Mouse (Mus musculus) kidney, adult 2 months (tissue): ENCODE data around the gene Plekhg2. TPM values are rescaled to one million over a fixed set of nuclear protein-coding genes. Genes with fewer than 3 reads are reported as not detected.

ENCODE experiments used
- DNase-seq: peaks from one replicate; pipeline ENCODE4 v3.0.0; 2021
- H3K27ac ChIP-seq: fragments of 200-500 bp; 2 replicates; pipeline ENCODE4 v1.5.1; 2012; ENCODE audit warnings: low read depth, low read length, control low read depth, inconsistent platforms; ENCODE audit not compliant: insufficient read depth
- H3K27me3 ChIP-seq: fragments of 200-500 bp; replicated peaks from 2 replicates; pipeline ENCODE4 v1.6.1; 2012; ENCODE audit warnings: mild to moderate bottlenecking, moderate library complexity, low read length, inconsistent platforms; ENCODE audit not compliant: control insufficient read depth, insufficient read depth
- H3K36me3 ChIP-seq: fragments of 200-500 bp; 2 replicates; pipeline ENCODE4 v1.6.1; 2012; ENCODE audit warnings: mild to moderate bottlenecking, moderate library complexity, low read length, inconsistent platforms; ENCODE audit not compliant: control insufficient read depth, insufficient read depth
- H3K4me1 ChIP-seq: fragments of 200-500 bp; 2 replicates; pipeline ENCODE4 v1.6.1; 2011; ENCODE audit warnings: low read length; ENCODE audit not compliant: control insufficient read depth, insufficient read depth
- H3K4me3 ChIP-seq: fragments of 200-500 bp; 2 replicates; pipeline ENCODE4 v1.5.1; 2011; ENCODE audit warnings: mild to moderate bottlenecking, low read depth, low read length, control low read depth; ENCODE audit not compliant: insufficient read depth
- CTCF ChIP-seq: fragments of 200-500 bp; conservative IDR thresholded peaks from 2 replicates; pipeline ENCODE4 v1.5.1; 2011; ENCODE audit warnings: low read depth, mild to moderate bottlenecking, control low read depth, low read length, moderate library complexity, mixed read lengths; ENCODE audit not compliant: insufficient read depth, insufficient read length
- POLR2A ChIP-seq: fragments of 200-500 bp; IDR thresholded peaks from one replicate; pipeline ENCODE4 v1.6.1; 2011; ENCODE audit warnings: low read depth, low read length, control low read depth
- WGBS: fragments of 180-500 bp; shearing (Covaris S2); methylation state at CpG from one replicate; pipeline ENCODE4 v1.1.7; 2018; 5-methylcytosine and 5-hydroxymethylcytosine counted together
- polyA plus RNA-seq: library from polyadenylated mRNA; depleted of rRNA; stranded (reverse); fragments of >200 nt; gene quantifications from 2 replicates; pipeline ENCODE4 v1.2.3, GENCODE M21; 2012; rRNA removed

Gene Plekhg2
- polyA plus RNA-seq: 13.5 and 14.6 TPM in 2 replicates

DNA sequence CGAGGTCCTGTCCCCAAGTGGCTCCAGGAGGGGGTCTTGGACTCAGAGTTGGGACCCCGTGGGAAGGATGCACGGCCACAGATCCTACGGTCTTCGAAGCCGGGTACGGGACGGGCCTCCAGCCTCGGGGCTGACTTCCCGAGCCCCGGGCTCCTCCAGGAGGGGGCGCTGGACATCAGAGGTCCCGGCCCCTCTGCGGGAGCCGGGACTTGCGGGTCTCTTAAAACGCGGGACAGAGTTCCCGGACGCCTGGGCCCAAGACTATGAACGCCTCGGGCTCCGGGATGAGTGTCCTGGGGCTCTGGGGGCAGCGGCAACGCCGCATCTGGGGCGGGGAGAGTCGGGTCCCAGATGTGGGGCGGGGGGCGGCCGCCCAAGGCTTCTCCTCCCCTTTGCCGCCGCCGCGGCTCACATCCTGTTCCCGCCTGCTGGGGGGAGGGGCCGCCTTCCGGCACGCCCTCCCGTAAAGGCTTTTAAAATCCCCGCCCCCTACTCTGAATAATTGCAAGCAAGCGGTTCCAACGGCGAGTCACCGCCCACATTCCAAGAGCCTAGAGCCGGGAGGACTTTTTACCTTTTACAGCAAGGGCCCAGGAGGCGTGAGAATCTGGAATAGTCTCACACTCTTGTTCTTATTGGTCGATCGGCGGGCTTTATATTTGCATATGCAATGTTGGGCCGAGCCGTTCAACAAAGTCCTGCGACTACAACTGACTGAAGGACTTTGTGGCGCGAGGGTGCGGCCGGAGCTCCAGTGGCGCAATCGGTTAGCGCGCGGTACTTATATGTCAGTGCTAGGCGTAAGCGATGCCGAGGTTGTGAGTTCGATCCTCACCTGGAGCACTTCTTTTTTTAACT is at the start of gene Plekhg2:
Gene Plekhg2 (minus strand): TSS at position 349 of the 858 bp plus-strand sequence.
- peak within 1 kb of the TSS; percentile 68 for H3K27ac ChIP-seq
- H3K27me3 ChIP-seq: no peaks in the 10 kb centered on the region
- TF ChIP-seq POLR2A: peak; percentile 44
- TF ChIP-seq CTCF: peak; percentile 34; the same call in 1 of the 2 replicates
- WGBS: under 1% methylated on average over 66 of the region's 66 CpGs
- peak; percentile 100 for DNase-seq
- peaks cover 3% of the 10 kb centered on the region; the same call in 1 of the 2 replicates for H3K36me3 ChIP-seq
- H3K4me3 ChIP-seq: peak within 1 kb of the TSS; percentile 54
- H3K4me1 ChIP-seq: peaks cover 5% of the 10 kb centered on the region; the same call in 1 of the 2 replicates

GRCm38 (mm10) chr7:28419416-28419815 is 47.0 kb upstream of the Plekhg2 start:
- TF ChIP-seq POLR2A: no peak
- no peak for TF ChIP-seq CTCF
- 88% methylated on average over 2 of the region's 2 CpGs for WGBS
- no peak for DNase-seq
- H3K36me3 ChIP-seq: no peaks in the 10 kb centered on the region
- peak overlapping the region; percentile 65; the same call in 1 of the 2 replicates for H3K27ac ChIP-seq
- no peak overlapping the region for H3K4me3 ChIP-seq
- no peaks in the 10 kb centered on the region for H3K27me3 ChIP-seq
- H3K4me1 ChIP-seq: 0 out of 2 replicates have a peak, but pooled peaks cover 4% of the 10 kb centered on the region

- WGBS: 39% methylated on average over 8 of the region's 8 CpGs
These were observed 45.8 kb upstream of the Plekhg2 start for GRCm38 (mm10) chr7:28418096-28418670.

DNA sequence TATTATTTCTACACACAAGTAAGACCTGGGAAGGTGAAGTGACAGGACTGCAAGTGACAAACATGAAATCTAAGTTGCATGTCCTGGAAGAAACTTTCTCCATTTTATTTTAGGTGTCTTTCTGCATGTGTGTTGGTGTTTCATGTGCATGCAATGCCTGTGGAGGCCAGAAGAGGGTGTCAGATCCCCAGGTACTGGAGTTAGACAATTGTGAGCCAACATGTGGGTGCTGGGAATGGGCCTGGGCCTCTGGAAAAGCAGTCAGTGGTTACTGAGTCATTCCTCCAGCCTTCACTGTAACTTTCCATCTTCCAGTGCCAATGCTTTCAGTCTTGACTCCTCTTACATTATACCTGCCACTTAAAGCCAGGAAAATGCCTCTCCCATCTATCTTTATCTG is 45.0 kb upstream of the Plekhg2 start:
- no peaks in the 10 kb centered on the region; the same call in 1 of the 2 replicates for H3K36me3 ChIP-seq
- no peak for DNase-seq
- H3K27ac ChIP-seq: no peak overlapping the region
- 0 out of 2 replicates have a peak, but pooled peaks cover 4% of the 10 kb centered on the region for H3K4me1 ChIP-seq
- H3K4me3 ChIP-seq: no peak overlapping the region
- H3K27me3 ChIP-seq: no peaks in the 10 kb centered on the region
- TF ChIP-seq POLR2A (no peak), CTCF (0 out of 2 replicates have a peak, but pooled peaks have one; percentile 12)

More at GRCm38 (mm10) chr7:28418096-28418670, 45.8 kb upstream of the Plekhg2 start:
- no peak for TF ChIP-seq CTCF
- TF ChIP-seq POLR2A: no peak
- H3K27ac ChIP-seq: peak overlapping the region; percentile 62
- H3K36me3 ChIP-seq: no peaks in the 10 kb centered on the region; the same call in 1 of the 2 replicates
- H3K27me3 ChIP-seq: no peaks in the 10 kb centered on the region
- H3K4me1 ChIP-seq: 0 out of 2 replicates have a peak, but pooled peaks cover 4% of the 10 kb centered on the region
- H3K4me3 ChIP-seq: no peak overlapping the region
- DNase-seq: peak; percentile 87

DNA sequence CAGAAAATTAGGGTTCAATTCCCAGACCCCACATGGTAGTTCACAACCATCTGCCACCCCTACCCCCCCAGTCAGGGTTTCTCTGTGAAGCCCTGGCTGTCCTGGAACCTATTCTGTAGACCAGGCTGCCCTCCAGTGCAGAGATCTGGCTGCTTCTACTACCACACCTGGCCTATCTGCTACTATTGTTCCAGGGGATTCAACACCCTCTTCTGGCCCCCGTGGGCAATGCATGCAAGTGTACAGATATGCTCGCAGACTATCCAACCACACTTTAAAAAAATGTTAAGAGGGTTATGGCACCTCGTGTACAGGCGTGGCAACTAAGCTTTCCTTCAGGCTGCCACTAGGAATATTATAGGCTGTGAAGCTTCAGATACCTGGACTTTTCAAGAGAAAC is 40.4 kb upstream of the Plekhg2 start:
- no peak for DNase-seq
- no peaks in the 10 kb centered on the region; the same call in 1 of the 2 replicates for H3K36me3 ChIP-seq
- H3K27ac ChIP-seq: no peak overlapping the region
- TF ChIP-seq POLR2A (no peak), CTCF (no peak)
- H3K4me1 ChIP-seq: peaks cover 6% of the 10 kb centered on the region; the same call in 1 of the 2 replicates
- WGBS: 86% methylated on average over 4 of the region's 4 CpGs
- no peaks in the 10 kb centered on the region for H3K27me3 ChIP-seq
- H3K4me3 ChIP-seq: no peak overlapping the region

DNA sequence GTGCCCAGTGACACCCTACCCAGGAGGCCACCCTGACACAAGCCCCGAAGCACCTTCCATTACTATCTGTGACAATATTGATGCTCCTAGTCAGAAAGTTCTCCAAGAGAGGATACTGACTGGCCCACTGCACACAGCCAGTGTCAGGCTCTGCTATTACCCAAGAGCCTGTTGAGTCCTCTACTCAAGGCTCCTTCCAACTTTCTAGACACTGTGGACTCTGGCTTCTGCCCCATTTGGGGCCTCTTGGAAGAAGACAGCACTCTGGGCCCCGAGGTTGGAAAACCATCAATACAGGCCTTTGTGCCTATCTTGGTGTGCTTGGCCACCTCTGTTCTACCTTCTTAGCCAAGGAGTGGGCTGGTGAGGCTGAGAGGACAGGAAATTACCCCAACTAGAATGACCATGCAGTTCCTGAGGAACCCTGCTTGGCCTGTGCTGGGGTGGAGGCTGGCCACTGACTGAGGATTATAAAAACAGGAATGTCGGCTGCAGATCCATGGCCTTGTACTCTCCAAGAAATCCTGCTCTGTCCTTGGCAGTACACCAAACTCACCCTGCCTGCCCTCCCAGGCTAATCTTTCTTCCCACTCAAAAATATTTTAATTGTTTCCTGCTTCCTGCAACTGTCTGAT is 38.6 kb upstream of the Plekhg2 start:
- no peaks in the 10 kb centered on the region; the same call in 1 of the 2 replicates for H3K36me3 ChIP-seq
- 63% methylated on average over 3 of the region's 3 CpGs for WGBS
- H3K27me3 ChIP-seq: no peaks in the 10 kb centered on the region
- DNase-seq: peak; percentile 86
- no peak overlapping the region for H3K4me3 ChIP-seq
- H3K27ac ChIP-seq: peak overlapping the region; percentile 59
- TF ChIP-seq POLR2A (no peak), CTCF (no peak)
- peaks cover 6% of the 10 kb centered on the region; the same call in 1 of the 2 replicates for H3K4me1 ChIP-seq
